Mouse (Mus musculus) adrenal gland, adult 18-20 months (tissue): ENCODE data around the gene Impdh2. TPM values are rescaled to one million over a fixed set of nuclear protein-coding genes. Genes with fewer than 3 reads are reported as not detected.
"Not testable (repeated sequence)": the region's sequence is repeated elsewhere in the genome, so short reads cannot be mapped to it uniquely, and the experiment has no call there.

Experiments
- DNase-seq, 2 experiments: peaks; one replicate each; pipeline ENCODE4 v3.0.0; 2021 to 2022; ENCODE audit warnings: low spot score in 2 of 2
- microRNA-seq, 2 experiments: library from miRNA; unstranded; fragments of <30 nt; microRNA quantifications; one replicate each; pipeline ENCODE4 v1.2.0; 2021; ENCODE audit warnings: borderline number of aligned reads in 2 of 2
- total RNA-seq, 2 experiments: library from RNA; stranded (reverse); gene quantifications; 1 replicate in 1 of 2; 2 replicates in 1 of 2; pipeline ENCODE4 v1.2.3; 2021

Gene Impdh2
- total RNA-seq, 2 experiments from 2014 or later: 99.7 to 135 TPM

GRCm38 (mm10) chr9:108600011-108600410 lies 39.9 kb downstream of the Impdh2 start:
- no peak for DNase-seq

- no peak for DNase-seq
These were observed 41.9 kb downstream of the Impdh2 start for GRCm38 (mm10) chr9:108601986-108602385.

GRCm38 (mm10) chr9:108607929-108608328 lies 47.8 kb downstream of the Impdh2 start:
- not testable (repeated sequence) for DNase-seq

DNA sequence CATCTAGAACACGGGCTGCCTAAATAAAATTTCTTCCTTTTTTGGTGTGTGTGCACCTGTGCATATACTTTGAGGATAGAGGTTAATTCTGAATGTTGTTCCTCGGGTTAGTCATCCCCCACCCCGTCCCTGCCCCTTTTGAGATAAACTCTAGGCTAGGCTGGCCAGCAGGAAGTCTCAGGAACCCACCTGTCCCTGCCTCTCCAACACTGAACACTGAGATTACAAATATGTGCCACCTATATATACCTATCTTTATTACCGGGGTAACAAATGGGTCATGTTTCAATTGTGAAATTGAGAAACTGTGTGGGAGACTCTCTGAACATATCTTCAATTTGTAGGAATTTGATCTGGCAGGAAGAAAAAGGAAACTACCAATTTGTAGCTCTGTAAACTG lies 48.8 kb downstream of the Impdh2 start:
- DNase-seq: no peak

GRCm38 (mm10) chr9:108611488-108611887 lies 51.4 kb downstream of the Impdh2 start:
- DNase-seq: no peak

Small RNAs within 50 kb of the gene (microRNA-seq; reads per million reads assigned to microRNA genes)
- 0 reads per million in 2 experiments for gene Gm24083
- gene Mir191: 0 reads per million in 2 experiments
- 970 to 1,351 reads per million in 2 experiments for gene Mir425

Other genes starting within 250 kb of the Impdh2 start
- 100 to 1,000 TPM; 551 to 749 TPM for gene Gpx1, start 221.4 kb upstream of the Impdh2 start, total RNA-seq
- gene Usp4, start 212.4 kb upstream of the Impdh2 start, total RNA-seq: 100 to 1,000 TPM; 107 to 126 TPM
- 1 to 10 TPM; 1.5 to 2.1 TPM for gene 1700102P08Rik, start 167.5 kb upstream of the Impdh2 start, total RNA-seq
- gene Ccdc36, start 131.8 kb upstream of the Impdh2 start, total RNA-seq: not detected
- gene BC048562, start 123.8 kb upstream of the Impdh2 start, total RNA-seq: not detected
- 10 to 100 TPM; 25.6 to 42.3 TPM for gene Ccdc71, start 99.8 kb upstream of the Impdh2 start, total RNA-seq
- 10 to 100 TPM; 20.4 to 22.3 TPM for gene Klhdc8b, start 98.7 kb upstream of the Impdh2 start, total RNA-seq
- gene Lamb2, start 80.5 kb upstream of the Impdh2 start, total RNA-seq: 100 to 1,000 TPM; 107 to 134 TPM
- gene Usp19, start 69.7 kb upstream of the Impdh2 start, total RNA-seq: 100 to 1,000 TPM; 172 to 248 TPM
- gene Qars, start 52.6 kb upstream of the Impdh2 start, total RNA-seq: 100 to 1,000 TPM; 144 to 180 TPM
- 100 to 1,000 TPM in 1 of 2 experiments, 10 to 100 TPM in 1; 91.5 to 107 TPM for gene Qrich1, start 43.5 kb upstream of the Impdh2 start, total RNA-seq
- 10 to 100 TPM; 50.8 to 51.0 TPM for gene Ndufaf3, start 7.1 kb downstream of the Impdh2 start, total RNA-seq
- gene Dalrd3, start 9.6 kb downstream of the Impdh2 start, total RNA-seq: 10 to 100 TPM; 64.6 to 81.8 TPM
- gene Wdr6, start 18.5 kb downstream of the Impdh2 start, total RNA-seq: 10 to 100 TPM; 93.9 to 96.2 TPM
- 1 to 10 TPM; 6.2 to 7.9 TPM for gene P4htm, start 37.4 kb downstream of the Impdh2 start, total RNA-seq
- gene Arih2, start 89.1 kb downstream of the Impdh2 start, total RNA-seq: 10 to 100 TPM; 61.2 to 63.0 TPM
- 100 to 1,000 TPM; 125 to 212 TPM for gene Slc25a20, start 101.8 kb downstream of the Impdh2 start, total RNA-seq
- 10 to 100 TPM; 33.1 to 43.5 TPM for gene Prkar2a, start 129.0 kb downstream of the Impdh2 start, total RNA-seq
- gene Ip6k2, start 223.5 kb downstream of the Impdh2 start, total RNA-seq: 100 to 1,000 TPM in 1 of 2 experiments, 10 to 100 TPM in 1; 76.8 to 101 TPM
- gene Nckipsd, start 248.1 kb downstream of the Impdh2 start, total RNA-seq: 10 to 100 TPM; 10.8 to 11.3 TPM